Mouse (Mus musculus): ENCODE measurements around the gene Dcst2. TPM values are rescaled to one million over a fixed set of nuclear protein-coding genes. Genes with fewer than 3 reads are reported as not detected.
A peak's percentile ranks its signal among the peaks of the same experiment; 100 is the strongest.

The Dcst2 gene
- polyA plus RNA-seq, 2 experiments = 0.03 to 0.04 TPM

DNA sequence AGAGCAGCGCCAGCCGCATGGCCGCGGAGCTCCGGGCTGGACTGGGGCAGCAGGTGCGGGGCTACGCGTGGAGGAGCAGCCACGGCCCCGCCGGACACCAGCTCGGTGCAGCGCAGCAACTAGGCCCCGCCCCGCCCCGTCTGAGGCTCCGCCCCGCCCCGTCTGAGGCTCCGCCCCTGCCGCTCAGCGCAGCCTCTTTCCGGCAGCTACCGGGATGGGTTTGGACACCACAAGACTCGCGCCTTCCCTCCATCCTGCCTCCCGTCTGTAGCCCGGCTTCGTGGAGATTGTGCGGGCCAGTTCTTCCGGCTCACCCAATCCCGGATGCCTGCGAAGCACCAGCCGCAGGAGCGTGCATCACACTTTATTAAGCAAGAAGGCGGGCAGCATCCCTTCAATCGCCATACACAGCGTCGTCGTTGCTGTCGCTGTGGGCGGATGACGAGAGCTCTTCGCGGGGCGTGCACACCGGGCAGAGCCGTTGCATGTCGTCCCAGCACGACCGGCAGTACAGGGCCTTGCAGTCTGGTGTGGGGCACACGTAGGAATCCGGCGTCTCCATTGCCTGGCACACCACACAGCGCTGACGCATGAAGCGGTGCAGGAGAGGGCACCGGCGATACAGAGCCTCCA, 11.8 kb upstream of the Dcst2 start, which contains the start of gene Adam15:
Adam15 (minus strand) TSS at position 128 of the 633 bp plus-strand sequence.
- H3K4me3 ChIP-seq (ENCODE audit: insufficient read depth in 1 of 2, low read depth in 2 of 2, low read length in 2 of 2) = peak within 1 kb of the TSS; percentile 41 to 57

DNA sequence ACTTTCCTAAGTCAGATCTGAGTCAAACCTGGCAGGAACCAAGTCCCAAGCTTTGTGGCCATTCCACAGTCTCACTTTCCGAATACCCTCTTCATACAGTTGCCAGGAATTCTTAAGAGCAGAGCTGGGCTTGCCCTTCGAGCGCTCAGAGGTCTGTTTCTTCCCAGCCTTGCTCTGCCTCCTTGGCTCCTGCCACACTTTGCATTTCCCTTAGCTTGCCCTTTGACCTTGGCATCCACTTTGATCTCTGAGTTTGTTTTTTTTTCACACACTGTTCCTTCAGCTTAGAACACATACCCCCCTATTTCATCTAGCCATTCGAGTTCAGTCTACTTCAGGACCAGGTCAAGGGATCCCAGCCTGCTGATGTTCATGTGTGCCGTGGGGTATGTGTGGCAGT, 10.5 kb upstream of the Dcst2 start:
- ATAC-seq (ENCODE audit: insufficient read depth) = no peak
- H3K27ac ChIP-seq = no peak overlapping the region
- H3K36me3 ChIP-seq (replicated peaks; ENCODE audit: control insufficient read depth, insufficient read depth, low read depth) = no peaks in the 10 kb centered on the region
- H3K4me2 ChIP-seq (ENCODE audit: low read depth) = no peak overlapping the region
- 64% methylated on average over 5 of the region's 5 CpGs for WGBS (ENCODE audit: insufficient replicate concordance)
- H3K4me1 ChIP-seq (replicated peaks; ENCODE audit: control insufficient read depth in 2 of 2, insufficient read depth in 2 of 2, low read length in 1 of 2) = no peaks in the 10 kb centered on the region; a peak in 1 of 4 replicates
- H3K27me3 ChIP-seq (ENCODE audit: control insufficient read depth, insufficient read depth, low read length) = peaks cover 29% of the 10 kb centered on the region
- no peak overlapping the region for H3K4me3 ChIP-seq (ENCODE audit: insufficient read depth in 1 of 2, low read depth in 2 of 2, low read length in 2 of 2)
- no peaks in the 10 kb centered on the region for H3K9me3 ChIP-seq (ENCODE audit: control insufficient read depth, low read length)
- no peak for TF ChIP-seq CTCF (IDR thresholded peaks at IDR 0.05; ENCODE audit: low read depth)
- TF ChIP-seq EP300 (IDR thresholded peaks at IDR 0.05; ENCODE audit: low read depth) = no peak
- H3K9ac ChIP-seq (replicated peaks) = no peak overlapping the region
- no peak for DNase-seq (ENCODE audit: low read depth in 3 of 3, low spot score in 3 of 3)

More for the DNA sequence above, 11.8 kb upstream of the Dcst2 start, which contains the start of gene Adam15:
- ATAC-seq (ENCODE audit: insufficient read depth) = peak; percentile 75
- peaks cover 29% of the 10 kb centered on the region for H3K27me3 ChIP-seq (ENCODE audit: control insufficient read depth, insufficient read depth, low read length)
- no peak for TF ChIP-seq EP300 (IDR thresholded peaks at IDR 0.05; ENCODE audit: low read depth)
- TF ChIP-seq CTCF (IDR thresholded peaks at IDR 0.05; ENCODE audit: low read depth) = no peak
- H3K27ac ChIP-seq = no peak within 1 kb of the TSS
- DNase-seq (ENCODE audit: low read depth in 3 of 3, low spot score in 3 of 3) = peak in 1 of 3 experiments; percentile 36
- H3K9me3 ChIP-seq (ENCODE audit: control insufficient read depth, low read length) = no peaks in the 10 kb centered on the region
- H3K4me1 ChIP-seq (replicated peaks; ENCODE audit: control insufficient read depth in 2 of 2, insufficient read depth in 2 of 2, low read length in 1 of 2) = no peaks in the 10 kb centered on the region; a peak in 1 of 4 replicates
- no peaks in the 10 kb centered on the region for H3K36me3 ChIP-seq (replicated peaks; ENCODE audit: control insufficient read depth, insufficient read depth, low read depth)
- peak within 1 kb of the TSS; percentile 71 for H3K4me2 ChIP-seq (ENCODE audit: low read depth)
- no peak within 1 kb of the TSS for H3K9ac ChIP-seq (replicated peaks)
- 1% methylated on average over 57 of the region's 59 CpGs for WGBS (ENCODE audit: insufficient replicate concordance)

DNA sequence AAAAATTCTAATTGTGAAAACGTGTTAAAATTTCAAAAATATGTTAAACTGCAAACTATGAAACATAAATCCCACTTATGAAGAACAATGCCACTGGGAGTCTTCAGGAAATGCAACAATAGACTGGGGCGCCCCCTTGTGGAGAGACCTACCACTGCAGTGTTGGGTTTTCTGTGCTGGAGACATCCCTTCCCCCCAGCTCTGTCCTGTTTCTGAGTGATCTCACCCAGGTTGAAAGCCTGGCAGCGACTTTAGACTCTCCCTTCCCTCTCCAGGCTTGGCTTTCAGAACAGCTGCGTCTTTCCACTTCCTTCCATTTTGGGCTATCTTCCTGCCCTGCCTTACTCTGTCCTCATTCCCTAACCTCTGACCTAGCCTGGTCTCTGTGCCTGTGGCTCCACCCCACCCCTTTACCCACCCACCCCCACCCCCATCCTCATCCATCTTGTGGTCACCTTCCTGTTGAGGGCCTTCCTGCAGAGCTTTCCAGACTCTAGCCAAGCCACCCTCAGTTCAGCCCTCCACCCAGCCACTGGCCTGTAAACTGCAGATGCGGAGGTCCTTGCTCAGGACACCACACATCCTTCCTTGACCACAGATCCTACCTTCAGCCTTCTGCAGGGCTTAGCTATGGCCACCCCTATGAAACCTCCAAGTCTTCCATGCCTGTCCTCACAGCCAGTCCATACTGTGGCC, 6.8 kb upstream of the Dcst2 start:
- 10% methylated on average over 5 of the region's 5 CpGs for WGBS (ENCODE audit: insufficient replicate concordance)
- no peaks in the 10 kb centered on the region for H3K9me3 ChIP-seq (ENCODE audit: control insufficient read depth, low read length)
- no peaks in the 10 kb centered on the region for H3K36me3 ChIP-seq (replicated peaks; ENCODE audit: control insufficient read depth, insufficient read depth, low read depth)
- H3K27ac ChIP-seq = no peak overlapping the region
- ATAC-seq (ENCODE audit: insufficient read depth) (no peak), DNase-seq (ENCODE audit: low read depth in 3 of 3, low spot score in 3 of 3) (no peak)
- no peaks in the 10 kb centered on the region for H3K4me1 ChIP-seq (replicated peaks; ENCODE audit: control insufficient read depth in 2 of 2, insufficient read depth in 2 of 2, low read length in 1 of 2)
- H3K4me3 ChIP-seq (ENCODE audit: insufficient read depth in 1 of 2, low read depth in 2 of 2, low read length in 2 of 2) = no peak overlapping the region
- TF ChIP-seq CTCF (IDR thresholded peaks at IDR 0.05; ENCODE audit: low read depth) (peak; percentile 87), EP300 (IDR thresholded peaks at IDR 0.05; ENCODE audit: low read depth) (no peak)
- H3K9ac ChIP-seq (replicated peaks) = no peak overlapping the region
- no peak overlapping the region for H3K4me2 ChIP-seq (ENCODE audit: low read depth)
- peaks cover 12% of the 10 kb centered on the region for H3K27me3 ChIP-seq (ENCODE audit: control insufficient read depth, insufficient read depth, low read length)

DNA sequence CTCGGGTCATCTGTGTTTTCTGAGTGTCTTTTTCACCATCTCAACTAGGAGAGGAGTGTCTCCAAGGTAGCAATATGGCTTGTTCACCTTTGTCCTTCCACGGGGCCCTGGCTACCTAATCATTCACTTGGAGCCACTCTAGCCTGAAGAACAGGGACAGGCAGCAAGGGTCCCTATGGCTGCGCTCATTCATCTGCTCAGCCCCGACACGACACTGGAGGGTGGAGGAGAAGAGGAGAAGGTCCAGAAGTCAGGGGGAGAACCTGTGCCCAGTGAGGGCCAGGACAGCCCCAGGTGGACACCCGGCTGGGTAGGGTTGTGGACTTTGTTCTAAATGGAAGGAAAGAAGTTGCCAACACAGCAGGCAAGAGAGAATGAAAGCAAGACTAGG, 6.3 kb upstream of the Dcst2 start:
- WGBS (ENCODE audit: insufficient replicate concordance) = 57% methylated on average over 6 of the region's 6 CpGs
- TF ChIP-seq CTCF (IDR thresholded peaks at IDR 0.05; ENCODE audit: low read depth) = no peak
- no peak overlapping the region for H3K4me2 ChIP-seq (ENCODE audit: low read depth)
- no peak overlapping the region for H3K9ac ChIP-seq (replicated peaks)
- H3K27me3 ChIP-seq (ENCODE audit: control insufficient read depth, insufficient read depth, low read length) = peaks cover 7% of the 10 kb centered on the region
- H3K4me3 ChIP-seq (ENCODE audit: insufficient read depth in 1 of 2, low read depth in 2 of 2, low read length in 2 of 2) = no peak overlapping the region
- H3K27ac ChIP-seq = no peak overlapping the region
- DNase-seq (ENCODE audit: low read depth in 3 of 3, low spot score in 3 of 3) (no peak), ATAC-seq (ENCODE audit: insufficient read depth) (no peak)
- no peaks in the 10 kb centered on the region for H3K36me3 ChIP-seq (replicated peaks; ENCODE audit: control insufficient read depth, insufficient read depth, low read depth)
- H3K4me1 ChIP-seq (replicated peaks; ENCODE audit: control insufficient read depth in 2 of 2, insufficient read depth in 2 of 2, low read length in 1 of 2) = no peaks in the 10 kb centered on the region
- H3K9me3 ChIP-seq (ENCODE audit: control insufficient read depth, low read length) = no peaks in the 10 kb centered on the region

DNA sequence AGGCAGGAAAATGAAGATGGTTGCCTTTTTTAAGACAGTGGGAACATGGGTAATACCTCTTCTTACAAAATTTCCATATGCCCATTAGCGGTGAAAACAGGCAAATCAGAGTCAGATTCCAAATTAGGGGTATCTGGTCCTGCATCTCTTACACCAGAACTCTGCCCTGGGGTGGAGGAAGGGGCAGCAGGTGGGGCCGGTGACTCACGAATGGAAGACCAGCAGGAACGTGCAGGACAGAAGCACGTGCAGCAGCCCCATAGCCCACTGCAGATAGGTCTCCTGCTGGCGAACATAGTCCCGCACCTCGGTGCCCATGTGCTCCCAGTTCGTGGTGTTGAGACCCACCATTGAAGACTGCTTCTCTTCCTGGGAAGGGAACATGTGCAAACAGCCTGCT, 5.7 kb upstream of the Dcst2 start:
- DNase-seq (ENCODE audit: low read depth in 3 of 3, low spot score in 3 of 3) (no peak), ATAC-seq (ENCODE audit: insufficient read depth) (no peak)
- Histone ChIP-seq H3K9me3 (ENCODE audit: control insufficient read depth, low read length) (no peaks in the 10 kb centered on the region), H3K4me3 (ENCODE audit: insufficient read depth in 1 of 2, low read depth in 2 of 2, low read length in 2 of 2) (no peak overlapping the region), H3K9ac (replicated peaks) (no peak overlapping the region), H3K4me2 (ENCODE audit: low read depth) (no peak overlapping the region), H3K27ac (no peak overlapping the region), H3K27me3 (ENCODE audit: control insufficient read depth, insufficient read depth, low read length) (peaks cover 3% of the 10 kb centered on the region), H3K36me3 (replicated peaks; ENCODE audit: control insufficient read depth, insufficient read depth, low read depth) (no peaks in the 10 kb centered on the region), H3K4me1 (replicated peaks; ENCODE audit: control insufficient read depth in 2 of 2, insufficient read depth in 2 of 2, low read length in 1 of 2) (no peaks in the 10 kb centered on the region)
- TF ChIP-seq EP300 (IDR thresholded peaks at IDR 0.05; ENCODE audit: low read depth) (no peak), CTCF (IDR thresholded peaks at IDR 0.05; ENCODE audit: low read depth) (no peak)
- WGBS (ENCODE audit: insufficient replicate concordance) = 56% methylated on average over 9 of the region's 9 CpGs

Measured in liver, embryonic 14.5 days (tissue).